Mouse (Mus musculus): ENCODE measurements around the gene Sfxn5.

DNA sequence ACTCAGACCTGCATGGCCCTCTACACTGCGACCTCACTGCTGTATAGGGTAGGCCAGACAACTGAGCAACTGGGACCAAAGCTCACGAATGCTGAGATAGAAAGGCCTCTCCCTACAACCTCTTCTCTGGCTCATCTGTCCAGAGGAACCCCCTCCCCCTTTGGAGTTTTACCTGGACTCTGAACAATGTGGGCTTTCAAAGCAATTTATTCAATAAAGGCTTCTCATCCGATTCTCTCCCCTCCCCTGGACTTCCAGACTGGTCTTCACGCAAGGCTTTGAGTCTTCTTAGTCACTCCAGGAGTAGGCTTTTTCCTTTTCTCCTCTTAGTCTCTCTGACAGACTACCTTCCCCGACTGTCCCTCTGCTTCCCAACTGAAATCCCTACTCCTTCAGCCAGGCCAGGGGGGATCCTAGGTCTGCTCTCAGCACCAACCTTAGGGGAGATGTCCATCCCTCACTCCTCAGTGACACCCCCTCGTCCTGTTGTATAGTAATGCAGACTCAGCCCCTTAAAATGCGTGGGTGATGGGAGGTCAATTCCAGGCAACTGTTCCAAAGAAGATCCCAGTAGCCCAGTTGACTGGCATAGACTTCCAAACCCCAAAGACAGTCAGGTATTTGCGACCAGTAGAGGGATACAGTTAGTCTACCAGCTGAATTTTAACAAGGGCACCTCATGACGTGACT lies 141.3 kb downstream of the Sfxn5 start:
- TF ChIP-seq CTCF (IDR thresholded peaks at IDR 0.05; ENCODE audit: low read depth) (no peak), EP300 (IDR thresholded peaks at IDR 0.05; ENCODE audit: low read depth) (no peak)
